Mouse (Mus musculus): ENCODE results near the gene Gm28043. TPM values are rescaled to one million over a fixed set of nuclear protein-coding genes. Genes with fewer than 3 reads are reported as not detected.
A peak's percentile ranks its signal among the peaks of the same experiment; 100 is the strongest.

Gm28043 gene
- polyA plus RNA-seq, 1 experiment from 2014 or later = 2.3 TPM

- ATAC-seq (replicated peaks; ENCODE audit: insufficient number of reproducible peaks, low FRiP score, low TSS enrichment) = no peak
- Histone ChIP-seq H3K27me3 (ENCODE audit: control insufficient read depth, insufficient read depth, low read length) (no peaks in the 10 kb centered on the region; the same call in 1 of the 2 replicates), H3K9me3 (replicated peaks; ENCODE audit: control insufficient read depth, low read length) (no peaks in the 10 kb centered on the region), H3K27ac (ENCODE audit: low read depth, low read length) (peak overlapping the region; percentile 22; the same call in 1 of the 2 replicates), H3K4me3 (ENCODE audit: low read depth, low read length) (no peak overlapping the region), H3K9ac (ENCODE audit: low read depth, low read length) (peak overlapping the region; percentile 34; the same call in 1 of the 2 replicates), H3K4me2 (no peak overlapping the region), H3K4me1 (ENCODE audit: control insufficient read depth, insufficient read depth, low read length) (peaks cover 9% of the 10 kb centered on the region; the same call in 1 of the 2 replicates), H3K36me3 (ENCODE audit: control insufficient read depth, insufficient read depth, low read length) (no peaks in the 10 kb centered on the region)
- 55% methylated on average over 13 of the region's 13 CpGs for WGBS (ENCODE audit: insufficient replicate concordance)
Observed at GRCm38 (mm10) chr17:29730510-29731265, 116.0 kb downstream of the Gm28043 start.

- ATAC-seq (replicated peaks; ENCODE audit: insufficient number of reproducible peaks, low FRiP score, low TSS enrichment) = no peak
Observed at GRCm38 (mm10) chr17:29731266-29731952, 116.7 kb downstream of the Gm28043 start.

GRCm38 (mm10) chr17:29731953-29732325, 117.3 kb downstream of the Gm28043 start:
- ATAC-seq (replicated peaks; ENCODE audit: insufficient number of reproducible peaks, low FRiP score, low TSS enrichment) = no peak
- Histone ChIP-seq H3K27me3 (ENCODE audit: control insufficient read depth, insufficient read depth, low read length) (no peaks in the 10 kb centered on the region), H3K36me3 (ENCODE audit: control insufficient read depth, insufficient read depth, low read length) (no peaks in the 10 kb centered on the region), H3K9me3 (replicated peaks; ENCODE audit: control insufficient read depth, low read length) (no peaks in the 10 kb centered on the region), H3K27ac (ENCODE audit: low read depth, low read length) (no peak overlapping the region), H3K9ac (ENCODE audit: low read depth, low read length) (no peak overlapping the region), H3K4me2 (no peak overlapping the region), H3K4me3 (ENCODE audit: low read depth, low read length) (no peak overlapping the region), H3K4me1 (ENCODE audit: control insufficient read depth, insufficient read depth, low read length) (peaks cover 15% of the 10 kb centered on the region)
- 65% methylated on average over 6 of the region's 6 CpGs for WGBS (ENCODE audit: insufficient replicate concordance)

More at GRCm38 (mm10) chr17:29731266-29731952, 116.7 kb downstream of the Gm28043 start:
- Histone ChIP-seq H3K9ac (ENCODE audit: low read depth, low read length) (no peak overlapping the region; the same call in 1 of the 2 replicates), H3K27ac (ENCODE audit: low read depth, low read length) (no peak overlapping the region), H3K4me1 (ENCODE audit: control insufficient read depth, insufficient read depth, low read length) (peaks cover 11% of the 10 kb centered on the region), H3K4me3 (ENCODE audit: low read depth, low read length) (no peak overlapping the region), H3K36me3 (ENCODE audit: control insufficient read depth, insufficient read depth, low read length) (no peaks in the 10 kb centered on the region), H3K27me3 (ENCODE audit: control insufficient read depth, insufficient read depth, low read length) (no peaks in the 10 kb centered on the region), H3K9me3 (replicated peaks; ENCODE audit: control insufficient read depth, low read length) (no peaks in the 10 kb centered on the region), H3K4me2 (no peak overlapping the region)
- 62% methylated on average over 12 of the region's 12 CpGs for whole genome bisulfite sequencing (ENCODE audit: insufficient replicate concordance)

GRCm38 (mm10) chr17:29732522-29732921, 117.8 kb downstream of the Gm28043 start:
- Histone ChIP-seq H3K4me3 (ENCODE audit: low read depth, low read length) (no peak overlapping the region), H3K9me3 (replicated peaks; ENCODE audit: control insufficient read depth, low read length) (no peaks in the 10 kb centered on the region), H3K9ac (ENCODE audit: low read depth, low read length) (no peak overlapping the region), H3K4me2 (no peak overlapping the region), H3K36me3 (ENCODE audit: control insufficient read depth, insufficient read depth, low read length) (no peaks in the 10 kb centered on the region), H3K4me1 (ENCODE audit: control insufficient read depth, insufficient read depth, low read length) (peaks cover 15% of the 10 kb centered on the region), H3K27ac (ENCODE audit: low read depth, low read length) (no peak overlapping the region), H3K27me3 (ENCODE audit: control insufficient read depth, insufficient read depth, low read length) (no peaks in the 10 kb centered on the region)
- WGBS (ENCODE audit: insufficient replicate concordance) = 67% methylated on average over 2 of the region's 2 CpGs
- no peak for ATAC-seq (replicated peaks; ENCODE audit: insufficient number of reproducible peaks, low FRiP score, low TSS enrichment)

DNA sequence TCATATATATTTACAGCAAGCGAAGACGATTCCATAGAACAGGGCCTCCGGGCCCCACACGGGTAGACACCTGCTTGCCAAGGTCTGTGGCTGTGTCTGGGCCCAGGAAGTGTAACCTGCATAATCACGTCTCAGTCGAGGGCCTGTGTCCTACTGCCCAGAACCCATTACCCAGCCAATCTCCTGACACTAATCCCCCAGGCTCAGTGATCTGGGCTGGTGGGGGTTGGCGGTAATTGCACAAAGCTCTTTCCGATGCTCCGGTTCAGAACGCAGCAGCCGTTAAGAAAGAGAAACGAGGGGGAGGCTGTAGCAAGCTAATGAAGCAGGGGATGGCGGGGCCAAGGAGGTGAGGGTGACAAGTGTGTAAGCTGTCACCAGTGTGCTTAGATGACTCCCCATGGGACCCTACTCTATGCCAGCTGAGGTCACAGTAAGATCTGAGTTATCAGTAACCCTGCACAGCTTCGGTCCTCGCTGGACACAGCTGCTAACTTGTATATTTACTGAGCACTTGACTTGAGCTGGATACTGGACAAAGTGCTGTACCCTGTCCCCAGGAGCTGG, 121.9 kb downstream of the Gm28043 start:
- WGBS (ENCODE audit: insufficient replicate concordance) = 39% methylated on average over 15 of the region's 15 CpGs
- H3K4me3 ChIP-seq (ENCODE audit: low read depth, low read length) = no peak overlapping the region
- peaks cover 12% of the 10 kb centered on the region for H3K4me1 ChIP-seq (ENCODE audit: control insufficient read depth, insufficient read depth, low read length)
- no peaks in the 10 kb centered on the region for H3K36me3 ChIP-seq (ENCODE audit: control insufficient read depth, insufficient read depth, low read length)
- H3K27me3 ChIP-seq (ENCODE audit: control insufficient read depth, insufficient read depth, low read length) = no peaks in the 10 kb centered on the region
- peak overlapping the region; percentile 50; the same call in 1 of the 2 replicates for H3K27ac ChIP-seq (ENCODE audit: low read depth, low read length)
- no peak overlapping the region for H3K4me2 ChIP-seq
- no peaks in the 10 kb centered on the region for H3K9me3 ChIP-seq (replicated peaks; ENCODE audit: control insufficient read depth, low read length)
- H3K9ac ChIP-seq (ENCODE audit: low read depth, low read length) = no peak overlapping the region
- no peak for ATAC-seq (replicated peaks; ENCODE audit: insufficient number of reproducible peaks, low FRiP score, low TSS enrichment)

DNA sequence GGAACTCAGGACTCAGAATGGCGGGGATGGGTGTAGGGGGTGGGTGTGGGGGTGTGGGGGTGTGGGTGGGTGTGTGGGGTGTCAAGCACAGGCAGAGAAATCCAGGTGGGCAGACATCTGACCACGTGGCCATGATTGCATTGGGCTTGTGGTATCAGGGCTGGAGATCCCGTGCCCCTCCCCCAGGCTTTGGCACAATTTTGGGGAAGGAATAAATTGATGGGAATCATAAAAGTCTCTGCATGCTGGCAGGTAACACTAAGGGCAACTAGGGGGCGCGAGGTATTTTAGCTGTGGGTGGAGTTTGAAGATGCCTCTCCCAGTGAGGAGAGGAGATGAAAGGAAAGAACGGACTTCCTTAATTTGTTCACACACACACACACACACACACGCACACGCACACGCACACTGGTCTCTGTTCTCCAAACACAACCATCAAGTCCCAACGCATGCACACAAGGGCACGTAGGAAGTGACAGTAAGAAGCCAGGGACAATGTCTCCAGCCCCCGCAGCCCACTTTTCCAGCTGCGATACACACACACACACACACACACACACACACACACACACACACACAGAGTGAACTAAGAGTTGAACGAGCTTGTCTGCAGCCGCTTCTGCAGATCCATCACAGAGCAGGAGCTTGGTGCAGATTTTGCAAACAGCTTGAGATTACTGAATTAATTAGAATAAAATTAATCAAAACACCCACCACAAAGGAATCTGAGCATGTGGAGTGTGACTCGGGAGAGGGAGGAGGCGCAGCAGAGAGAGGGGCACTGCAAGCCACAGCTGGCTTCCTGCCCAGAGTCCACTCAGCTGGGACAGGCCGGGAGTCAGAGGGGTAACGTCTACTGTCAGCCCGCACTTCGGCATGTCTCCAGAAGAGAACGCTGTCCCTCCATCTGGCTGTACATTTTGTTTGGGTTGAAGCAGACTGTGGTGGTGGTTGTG, 123.5 kb downstream of the Gm28043 start:
- H3K27ac ChIP-seq (ENCODE audit: low read depth, low read length) = no peak overlapping the region
- H3K9me3 ChIP-seq (replicated peaks; ENCODE audit: control insufficient read depth, low read length) = no peaks in the 10 kb centered on the region
- H3K4me1 ChIP-seq (ENCODE audit: control insufficient read depth, insufficient read depth, low read length) = peaks cover 12% of the 10 kb centered on the region
- peak; percentile 35; the same call in 1 of the 2 replicates for ATAC-seq (replicated peaks; ENCODE audit: insufficient number of reproducible peaks, low FRiP score, low TSS enrichment)
- peak overlapping the region; percentile 22; the same call in 1 of the 2 replicates for H3K9ac ChIP-seq (ENCODE audit: low read depth, low read length)
- H3K36me3 ChIP-seq (ENCODE audit: control insufficient read depth, insufficient read depth, low read length) = no peaks in the 10 kb centered on the region
- no peak overlapping the region for H3K4me3 ChIP-seq (ENCODE audit: low read depth, low read length)
- 44% methylated on average over 22 of the region's 22 CpGs for WGBS (ENCODE audit: insufficient replicate concordance)
- H3K4me2 ChIP-seq = peak overlapping the region; percentile 22; the same call in 1 of the 2 replicates
- H3K27me3 ChIP-seq (ENCODE audit: control insufficient read depth, insufficient read depth, low read length) = no peaks in the 10 kb centered on the region

- Histone ChIP-seq H3K4me3 (ENCODE audit: low read depth, low read length) (no peak overlapping the region), H3K4me1 (ENCODE audit: control insufficient read depth, insufficient read depth, low read length) (peaks cover 10% of the 10 kb centered on the region), H3K27ac (ENCODE audit: low read depth, low read length) (no peak overlapping the region), H3K4me2 (no peak overlapping the region), H3K9me3 (replicated peaks; ENCODE audit: control insufficient read depth, low read length) (no peaks in the 10 kb centered on the region), H3K9ac (ENCODE audit: low read depth, low read length) (no peak overlapping the region), H3K27me3 (ENCODE audit: control insufficient read depth, insufficient read depth, low read length) (no peaks in the 10 kb centered on the region), H3K36me3 (ENCODE audit: control insufficient read depth, insufficient read depth, low read length) (no peaks in the 10 kb centered on the region)
- 59% methylated on average over 6 of the region's 6 CpGs for WGBS (ENCODE audit: insufficient replicate concordance)
- no peak for ATAC-seq (replicated peaks; ENCODE audit: insufficient number of reproducible peaks, low FRiP score, low TSS enrichment)
Observed at GRCm38 (mm10) chr17:29747466-29747865, 132.8 kb downstream of the Gm28043 start.
